Mouse (Mus musculus) right cerebral cortex, postnatal 25 days (tissue): ENCODE measurements at regions not wholly inside any gene's neighbourhood (a gene's known extent, or its start where the extent isn't known, plus 50 kb on each side); places are given as distances from the start of the nearest gene placed in this dataset.

Source experiments
- DNase-seq: peaks from one replicate; pipeline ENCODE4 v3.0.0; 2022

GRCm38 (mm10) chr6:59556668-59557310 is 130.7 kb upstream of the Gprin3 start:
- no peak for DNase-seq

GRCm38 (mm10) chr6:59537025-59537424 is 110.9 kb upstream of the Gprin3 start:
- DNase-seq: no peak

GRCm38 (mm10) chr6:59524940-59525265 is 98.8 kb upstream of the Gprin3 start:
- DNase-seq: no peak

GRCm38 (mm10) chr6:59524095-59524939 is 98.2 kb upstream of the Gprin3 start:
- no peak for DNase-seq

GRCm38 (mm10) chr6:59522960-59523359 is 96.9 kb upstream of the Gprin3 start:
- DNase-seq: no peak

GRCm38 (mm10) chr6:59500818-59501217 is 74.7 kb upstream of the Gprin3 start:
- peak; percentile 8 for DNase-seq

GRCm38 (mm10) chr6:59498800-59499199 is 72.7 kb upstream of the Gprin3 start:
- no peak for DNase-seq

- DNase-seq: peak; percentile 39
Measured at GRCm38 (mm10) chr6:59498079-59498478, 72.0 kb upstream of the Gprin3 start.

- DNase-seq: no peak
Measured at GRCm38 (mm10) chr6:59489001-59489575, 63.0 kb upstream of the Gprin3 start.

- DNase-seq: no peak
Measured at GRCm38 (mm10) chr6:59488386-59488785, 62.3 kb upstream of the Gprin3 start.

GRCm38 (mm10) chr6:59484004-59484403 is 57.9 kb upstream of the Gprin3 start:
- DNase-seq: no peak

- DNase-seq: peak; percentile 14
Measured at GRCm38 (mm10) chr6:59483587-59483986, 57.5 kb upstream of the Gprin3 start.
